In the genomic region with DNA sequence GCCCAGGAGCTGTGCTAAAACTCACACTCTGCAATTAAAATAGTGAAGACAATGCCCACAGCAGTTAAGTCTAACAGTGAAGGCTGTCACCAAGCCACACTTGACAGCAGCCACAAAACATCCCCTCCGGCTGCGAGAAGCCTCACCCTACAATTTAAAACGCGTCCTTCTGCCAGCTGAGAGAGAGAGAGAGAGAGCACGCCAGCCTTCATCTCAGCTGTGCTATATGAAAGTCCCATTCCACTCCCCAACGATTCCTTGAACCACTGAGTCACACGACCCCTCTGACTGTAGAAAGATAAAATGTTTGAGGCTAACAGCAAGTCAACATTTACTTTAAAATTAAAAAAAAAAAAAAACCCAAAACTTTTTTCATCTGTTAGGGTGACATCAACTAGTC, we compare ENCODE assay signal across 9 mouse cellular contexts. TPM values are rescaled to one million over a fixed set of nuclear protein-coding genes. Genes with fewer than 3 reads are reported as not detected.
A peak's percentile ranks its signal among the peaks of the same experiment; 100 is the strongest.
DNase-seq lines count a peak whose midpoint lies in the region; ATAC-seq and TF ChIP-seq lines count a peak whose summit lies in the region.
"Had no signal": no experiment of that assay in that cellular context is flagged by ENCODE, and none has a peak within 500 bp of the region (broad histone marks: within the 10 kb centered on the region; RNA-seq: fewer than 3 reads in every experiment).

No protein-coding gene starts in this region.

- DNase-seq in heart, postnatal 0 days (ENCODE audit: low spot score), result no peak
- DNase-seq in heart, postnatal 36 days, result no peak
- no peak for DNase-seq in c-Kit-positive CD71-positive TER-119-positive erythroid progenitor cells, embryonic 14.5 days (ENCODE audit: low spot score)
- no peak for DNase-seq in adrenal gland, postnatal 36 days
- no peak for DNase-seq in gastrocnemius, postnatal 10 days
- DNase-seq: layer of hippocampus, adult 9-11 months had no signal

- H3K4me3 ChIP-seq in heart, postnatal 0 days (ENCODE audit: low read depth, low read length), result peak overlapping the region; percentile 20; the same call in 1 of the 2 replicates
- H3K4me3 ChIP-seq in bone marrow, adult 2 months (replicated peaks; ENCODE audit: control insufficient read depth, low read depth, low read length), result no peak overlapping the region
- H3K4me3 ChIP-seq in forebrain, embryonic 15.5 days, result peak overlapping the region; percentile 90
- peak overlapping the region; percentile 8; the same call in 1 of the 2 replicates for H3K4me3 ChIP-seq in midbrain, embryonic 13.5 days (replicated peaks)

- intact Hi-C loops in heart, postnatal 36 days (cut with DNase I), result no loop called here

- H3K9me3 ChIP-seq in heart, postnatal 0 days (replicated peaks; ENCODE audit: control insufficient read depth, low read length), result no peaks in the 10 kb centered on the region
- H3K9me3 ChIP-seq in forebrain, embryonic 15.5 days, result no peaks in the 10 kb centered on the region
- H3K9me3 ChIP-seq in midbrain, embryonic 13.5 days, result no peaks in the 10 kb centered on the region

- peak overlapping the region; percentile 52 for H3K9ac ChIP-seq in heart, postnatal 0 days (replicated peaks; ENCODE audit: low read depth, low read length)
- H3K9ac ChIP-seq in forebrain, embryonic 15.5 days (replicated peaks), result peak overlapping the region; percentile 27
- H3K9ac ChIP-seq in midbrain, embryonic 13.5 days (replicated peaks), result peak overlapping the region; percentile 44

- TF ChIP-seq EP300 in heart, postnatal 0 days (IDR thresholded peaks at IDR 0.05; ENCODE audit: low read depth), result no peak

- TF ChIP-seq CTCF in heart, postnatal 0 days (IDR thresholded peaks at IDR 0.05; ENCODE audit: low read depth), result no peak
- TF ChIP-seq CTCF in bone marrow, adult 2 months (IDR thresholded peaks at IDR 0.05; ENCODE audit: control insufficient read depth, insufficient read depth, low read length), result no peak

- no peaks in the 10 kb centered on the region for H3K27me3 ChIP-seq in heart, postnatal 0 days (ENCODE audit: control insufficient read depth, insufficient read depth, low read length)
- no peaks in the 10 kb centered on the region for H3K27me3 ChIP-seq in forebrain, embryonic 15.5 days
- H3K27me3 ChIP-seq in midbrain, embryonic 13.5 days, result no peaks in the 10 kb centered on the region

- H3K36me3 ChIP-seq in heart, postnatal 0 days (replicated peaks; ENCODE audit: control insufficient read depth, insufficient read depth, low read length), result no peaks in the 10 kb centered on the region
- no peaks in the 10 kb centered on the region for H3K36me3 ChIP-seq in forebrain, embryonic 15.5 days
- H3K36me3 ChIP-seq in midbrain, embryonic 13.5 days, result 0 out of 2 replicates have a peak, but pooled peaks cover 3% of the 10 kb centered on the region

- 27% methylated on average over 7 of the region's 7 CpGs for WGBS in heart, postnatal 0 days
- 20% methylated on average over 7 of the region's 7 CpGs for WGBS in bone marrow, adult 2 months
- WGBS in forebrain, embryonic 15.5 days, result 14% methylated on average over 7 of the region's 7 CpGs
- WGBS in midbrain, embryonic 13.5 days, result 54% methylated on average over 7 of the region's 7 CpGs

- H3K4me1 ChIP-seq in heart, postnatal 0 days (ENCODE audit: control insufficient read depth, insufficient read depth), result peaks cover 60% of the 10 kb centered on the region
- peaks cover 19% of the 10 kb centered on the region for H3K4me1 ChIP-seq in bone marrow, adult 2 months (ENCODE audit: control insufficient read depth, insufficient read depth, low read length)
- peaks cover 69% of the 10 kb centered on the region for H3K4me1 ChIP-seq in forebrain, embryonic 15.5 days
- peaks cover 71% of the 10 kb centered on the region for H3K4me1 ChIP-seq in midbrain, embryonic 13.5 days (replicated peaks)

- H3K27ac ChIP-seq in heart, postnatal 0 days (ENCODE audit: low read depth), result peak overlapping the region; percentile 98
- peak overlapping the region; percentile 67 for H3K27ac ChIP-seq in bone marrow, adult 2 months (ENCODE audit: control insufficient read depth, insufficient read depth, low read depth, low read length, poor library complexity)
- H3K27ac ChIP-seq in forebrain, embryonic 15.5 days (replicated peaks), result peak overlapping the region; percentile 95
- H3K27ac ChIP-seq in midbrain, embryonic 13.5 days, result peak overlapping the region; percentile 71; the same call in 1 of the 2 replicates

- no peak for ATAC-seq in heart, postnatal 0 days (ENCODE audit: insufficient read depth, low read depth)
- ATAC-seq in forebrain, embryonic 15.5 days (replicated peaks), result peak; percentile 27; the same call in 1 of the 2 replicates
- ATAC-seq in midbrain, embryonic 13.5 days, result no peak

- no peak for TF ChIP-seq POLR2A in bone marrow, adult 2 months (IDR thresholded peaks at IDR 0.05; ENCODE audit: borderline replicate concordance, control insufficient read depth, low read depth, low read length)

- H3K4me2 ChIP-seq in heart, postnatal 0 days (ENCODE audit: low read depth, low read length), result peak overlapping the region; percentile 55
- peak overlapping the region; percentile 62 for H3K4me2 ChIP-seq in forebrain, embryonic 15.5 days (replicated peaks)
- H3K4me2 ChIP-seq in midbrain, embryonic 13.5 days (replicated peaks), result peak overlapping the region; percentile 84

RNA-seq across cellular contexts. Expression of gene Vps37b, which starts 3.4 kb away (rescaled TPM):
- total RNA-seq in heart, postnatal 0 days (2014; rRNA removed; ENCODE audit: low replicate concordance), result 51.4 and 59.6 TPM in 2 replicates
- 44.5 and 55.7 TPM in 2 replicates for polyA plus RNA-seq in heart, postnatal 0 days (2015; fragmentation: Nextera tagmentation; extraction: Ambion mirVana)
- total RNA-seq in heart, postnatal 36 days (2021), result 10 to 100 TPM; 19.6 to 25.0 TPM
- polyA plus RNA-seq in bone marrow, adult 2 months (2011; ENCODE audit: insufficient read depth, insufficient read length, low replicate concordance, missing spikeins), result 11.3 and 26.1 TPM in 2 replicates
- 106 and 109 TPM in 2 replicates for polyA plus RNA-seq in forebrain, embryonic 15.5 days (2015; fragmentation: Nextera tagmentation; extraction: Ambion mirVana)
- polyA plus RNA-seq in midbrain, embryonic 13.5 days (2015; fragmentation: Nextera tagmentation; extraction: Ambion mirVana), result 71.5 and 79.3 TPM in 2 replicates
- 100 to 1,000 TPM in 1 of 2 experiments, 10 to 100 TPM in 1; 93.1 to 188 TPM for total RNA-seq in adrenal gland, postnatal 36 days (2021)
- total RNA-seq in gastrocnemius, postnatal 10 days (2021), result 10 to 100 TPM; 11.9 to 13.4 TPM

RNA-seq across cellular contexts. Expression of gene Hip1r, which starts 55.3 kb away (rescaled TPM):
- total RNA-seq in heart, postnatal 0 days (2014; rRNA removed; ENCODE audit: low replicate concordance), result 16.3 and 29.2 TPM in 2 replicates
- polyA plus RNA-seq in heart, postnatal 0 days (2015; fragmentation: Nextera tagmentation; extraction: Ambion mirVana), result 9.3 and 11.9 TPM in 2 replicates
- 10 to 100 TPM in 1 of 2 experiments, 1 to 10 TPM in 1; 8.6 to 17.0 TPM for total RNA-seq in heart, postnatal 36 days (2021)
- 25.5 and 53.6 TPM in 2 replicates for polyA plus RNA-seq in bone marrow, adult 2 months (2011; ENCODE audit: insufficient read depth, insufficient read length, low replicate concordance, missing spikeins)
- 26.9 and 27.5 TPM in 2 replicates for polyA plus RNA-seq in forebrain, embryonic 15.5 days (2015; fragmentation: Nextera tagmentation; extraction: Ambion mirVana)
- 19.0 and 20.1 TPM in 2 replicates for polyA plus RNA-seq in midbrain, embryonic 13.5 days (2015; fragmentation: Nextera tagmentation; extraction: Ambion mirVana)
- 10 to 100 TPM; 15.1 to 18.4 TPM for total RNA-seq in adrenal gland, postnatal 36 days (2021)
- 1 to 10 TPM; 8.2 to 9.0 TPM for total RNA-seq in gastrocnemius, postnatal 10 days (2021)
